11 mouse cellular contexts compared by ENCODE assay signal in the genomic region with DNA sequence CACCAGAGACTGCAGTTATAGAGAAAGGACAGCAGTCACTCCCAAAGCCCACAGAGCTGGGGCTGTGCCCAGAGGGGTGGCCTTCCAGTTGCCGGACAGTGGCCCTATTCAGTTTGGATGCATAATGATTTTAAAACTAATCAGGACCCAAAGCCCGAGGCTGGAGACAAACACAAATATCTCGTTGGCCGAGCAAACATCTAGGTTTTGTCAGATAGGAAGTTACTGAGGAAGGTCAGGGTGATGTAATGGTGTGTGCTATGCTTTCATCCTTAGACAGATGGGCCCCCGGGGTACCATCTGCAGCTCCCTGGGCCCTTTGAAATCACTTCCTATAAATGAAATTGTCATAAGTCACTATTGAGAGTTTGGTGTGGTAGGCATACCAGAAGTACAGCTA. TPM values are rescaled to one million over a fixed set of nuclear protein-coding genes. Genes with fewer than 3 reads are reported as not detected.
DNase-seq lines count a peak whose midpoint lies in the region; ATAC-seq lines count a peak whose summit lies in the region.
"Had no signal": no experiment of that assay in that cellular context is flagged by ENCODE, and none has a peak within 500 bp of the region (broad histone marks: within the 10 kb centered on the region; RNA-seq: fewer than 3 reads in every experiment).

No protein-coding gene starts in this region.

- H3K9me3 ChIP-seq in forebrain, embryonic 12.5 days = no peaks in the 10 kb centered on the region
- H3K9me3 ChIP-seq in forebrain, embryonic 15.5 days = no peaks in the 10 kb centered on the region
- no peaks in the 10 kb centered on the region for H3K9me3 ChIP-seq in limb, embryonic 12.5 days

- no peak overlapping the region for H3K4me2 ChIP-seq in forebrain, embryonic 12.5 days
- no peak overlapping the region for H3K4me2 ChIP-seq in forebrain, embryonic 15.5 days (replicated peaks)
- H3K4me2 ChIP-seq in limb, embryonic 12.5 days = no peak overlapping the region

- no peaks in the 10 kb centered on the region for H3K36me3 ChIP-seq in forebrain, embryonic 12.5 days (replicated peaks)
- no peaks in the 10 kb centered on the region for H3K36me3 ChIP-seq in forebrain, embryonic 15.5 days
- peaks cover 3% of the 10 kb centered on the region; the same call in 1 of the 2 replicates for H3K36me3 ChIP-seq in limb, embryonic 12.5 days

- no peak overlapping the region for H3K9ac ChIP-seq in forebrain, embryonic 12.5 days
- H3K9ac ChIP-seq in forebrain, embryonic 15.5 days (replicated peaks) = no peak overlapping the region
- H3K9ac ChIP-seq in limb, embryonic 12.5 days (replicated peaks) = no peak overlapping the region

- H3K27me3 ChIP-seq in forebrain, embryonic 12.5 days = peaks cover 22% of the 10 kb centered on the region
- no peaks in the 10 kb centered on the region for H3K27me3 ChIP-seq in forebrain, embryonic 15.5 days
- H3K27me3 ChIP-seq in limb, embryonic 12.5 days = no peaks in the 10 kb centered on the region

- peak overlapping the region; percentile 20; the same call in 1 of the 2 replicates for H3K27ac ChIP-seq in forebrain, embryonic 12.5 days
- H3K27ac ChIP-seq in forebrain, embryonic 15.5 days (replicated peaks) = no peak overlapping the region
- H3K27ac ChIP-seq in limb, embryonic 12.5 days = peak overlapping the region; percentile 64
- H3K27ac ChIP-seq: macrophage had no signal

- DNase-seq in layer of hippocampus, adult 11-12 months (ENCODE audit: low spot score) = peak; percentile 70
- no peak for DNase-seq in layer of hippocampus, adult 9-10 months (ENCODE audit: low spot score)
- DNase-seq in cerebellum, adult 8-10 months = peak; percentile 55
- DNase-seq in spleen, adult 18-20 months = no peak
- no peak for DNase-seq in thymus, postnatal 4 days
- DNase-seq: kidney, adult 8-10 months had no signal

- no peak for ATAC-seq in forebrain, embryonic 12.5 days (ENCODE audit: low FRiP score)
- no peak for ATAC-seq in forebrain, embryonic 15.5 days (replicated peaks)
- ATAC-seq in limb, embryonic 12.5 days (ENCODE audit: insufficient number of reproducible peaks, insufficient read depth, low FRiP score, low TSS enrichment, low read depth) = no peak

- no peak overlapping the region for H3K4me3 ChIP-seq in forebrain, embryonic 12.5 days (replicated peaks)
- H3K4me3 ChIP-seq in forebrain, embryonic 15.5 days = no peak overlapping the region
- no peak overlapping the region for H3K4me3 ChIP-seq in limb, embryonic 12.5 days (replicated peaks)
- H3K4me3 ChIP-seq: erythroblast, embryonic 14.5 days had no signal

- WGBS in forebrain, embryonic 12.5 days = 56% methylated on average over 5 of the region's 5 CpGs
- WGBS in forebrain, embryonic 15.5 days = 32% methylated on average over 5 of the region's 5 CpGs
- WGBS in limb, embryonic 12.5 days = 53% methylated on average over 5 of the region's 5 CpGs

- peaks cover 32% of the 10 kb centered on the region for H3K4me1 ChIP-seq in forebrain, embryonic 12.5 days
- H3K4me1 ChIP-seq in forebrain, embryonic 15.5 days = peaks cover 30% of the 10 kb centered on the region
- peaks cover 64% of the 10 kb centered on the region for H3K4me1 ChIP-seq in limb, embryonic 12.5 days (replicated peaks)

RNA-seq across cellular contexts. Expression of a gene that starts 33.0 kb away (rescaled TPM):
- polyA plus RNA-seq in forebrain, embryonic 12.5 days (2016; fragmentation: Nextera tagmentation; extraction: Ambion mirVana) = 20.0 and 23.6 TPM in 2 replicates
- polyA plus RNA-seq in forebrain, embryonic 15.5 days (2015; fragmentation: Nextera tagmentation; extraction: Ambion mirVana) = 9.1 and 10.7 TPM in 2 replicates
- 60.7 and 70.6 TPM in 2 replicates for polyA plus RNA-seq in limb, embryonic 12.5 days (2016; fragmentation: Nextera tagmentation; extraction: Ambion mirVana)

Comparison
In these comparisons a context has a peak if more than half of its experiments do, and no peak if none do; other contexts are left out.
1. DNase-seq: peak in layer of hippocampus, adult 11-12 months (single experiment) and cerebellum, adult 8-10 months (single experiment); none in layer of hippocampus, adult 9-10 months (single experiment), spleen, adult 18-20 months (0 of 2) and thymus, postnatal 4 days (single experiment).